Comparison of ENCODE assay signal across 8 mouse cellular contexts in genomic region chr10:125786880-125787337, GRCm38 (mm10).
DNase-seq lines count a peak whose midpoint lies in the region; ATAC-seq and TF ChIP-seq lines count a peak whose summit lies in the region.

No protein-coding gene starts in this region.

- H3K27ac ChIP-seq in heart, embryonic 15.5 days: peak overlapping the region; percentile 37; the same call in 1 of the 2 replicates
- no peak overlapping the region for H3K27ac ChIP-seq in heart, adult 2 months
- H3K27ac ChIP-seq in cortical plate, adult 2 months (ENCODE audit: insufficient read depth, low read length): no peak overlapping the region
- no peak overlapping the region for H3K27ac ChIP-seq in forebrain, embryonic 16.5 days (ENCODE audit: low read length)
- H3K27ac ChIP-seq in liver, embryonic 13.5 days: no peak overlapping the region
- peak overlapping the region; percentile 79 for H3K27ac ChIP-seq in stomach, postnatal 0 days (replicated peaks)

- DNase-seq in heart, adult 2 months: no peak
- no peak for DNase-seq in liver, embryonic 13.5 days
- peak; percentile 42 for DNase-seq in stomach, postnatal 0 days (ENCODE audit: low spot score)
- no peak for DNase-seq in c-Kit-positive CD71-positive TER-119-positive erythroid progenitor cells, embryonic 14.5 days (ENCODE audit: low spot score)
- DNase-seq in spleen, postnatal 14 days (ENCODE audit: low spot score in 2 of 2): no peak

- peaks cover 25% of the 10 kb centered on the region for H3K4me1 ChIP-seq in heart, embryonic 15.5 days (replicated peaks)
- peaks cover 4% of the 10 kb centered on the region for H3K4me1 ChIP-seq in heart, adult 2 months (ENCODE audit: control insufficient read depth, insufficient read depth, low read length)
- H3K4me1 ChIP-seq in cortical plate, adult 2 months (ENCODE audit: control insufficient read depth, insufficient read depth, low read length): peaks cover 1% of the 10 kb centered on the region; the same call in 1 of the 2 replicates
- peaks cover 27% of the 10 kb centered on the region for H3K4me1 ChIP-seq in forebrain, embryonic 16.5 days (replicated peaks; ENCODE audit: control insufficient read depth, insufficient read depth, low read length)
- peaks cover 17% of the 10 kb centered on the region for H3K4me1 ChIP-seq in liver, embryonic 13.5 days (replicated peaks)
- H3K4me1 ChIP-seq in stomach, postnatal 0 days (replicated peaks; ENCODE audit: control insufficient read depth, insufficient read depth): peaks cover 8% of the 10 kb centered on the region; the same call in 1 of the 2 replicates

- TF ChIP-seq CTCF in heart, adult 2 months (IDR thresholded peaks at IDR 0.05): no peak
- no peak for TF ChIP-seq CTCF in cortical plate, adult 2 months (IDR thresholded peaks at IDR 0.05; ENCODE audit: extremely low read depth, insufficient read depth, low read length)
- no peak for TF ChIP-seq CTCF in stomach, postnatal 0 days (IDR thresholded peaks at IDR 0.05; ENCODE audit: low read depth)

- TF ChIP-seq POLR2A in heart, adult 2 months (IDR thresholded peaks at IDR 0.05; ENCODE audit: insufficient read depth, low read depth, low read length): no peak
- no peak for TF ChIP-seq POLR2A in cortical plate, adult 2 months (IDR thresholded peaks at IDR 0.05; ENCODE audit: extremely low read depth, insufficient read depth, low read length)

- 0 out of 2 replicates have a peak, but pooled peaks cover 4% of the 10 kb centered on the region for H3K27me3 ChIP-seq in heart, embryonic 15.5 days
- no peaks in the 10 kb centered on the region; the same call in 1 of the 2 replicates for H3K27me3 ChIP-seq in heart, adult 2 months (ENCODE audit: control insufficient read depth, insufficient read depth, low read length)
- H3K27me3 ChIP-seq in forebrain, embryonic 16.5 days (replicated peaks; ENCODE audit: control insufficient read depth, insufficient read depth, low read length): no peaks in the 10 kb centered on the region
- H3K27me3 ChIP-seq in liver, embryonic 13.5 days: no peaks in the 10 kb centered on the region
- H3K27me3 ChIP-seq in stomach, postnatal 0 days (ENCODE audit: control insufficient read depth, insufficient read depth, low read length): no peaks in the 10 kb centered on the region

- no peaks in the 10 kb centered on the region for H3K9me3 ChIP-seq in heart, embryonic 15.5 days (replicated peaks)
- no peaks in the 10 kb centered on the region for H3K9me3 ChIP-seq in forebrain, embryonic 16.5 days (ENCODE audit: control insufficient read depth, low read length)
- H3K9me3 ChIP-seq in liver, embryonic 13.5 days (replicated peaks): no peaks in the 10 kb centered on the region
- H3K9me3 ChIP-seq in stomach, postnatal 0 days (ENCODE audit: control insufficient read depth, low read length): no peaks in the 10 kb centered on the region

- intact Hi-C loops in heart, adult 2 months (cut with DNase I): loop anchor here (5.0 to 10.0 kb wide), 2 partner anchors 210 to 548 kb away; no protein-coding TSS in a partner anchor

- peak overlapping the region; percentile 43 for H3K4me3 ChIP-seq in heart, embryonic 15.5 days
- no peak overlapping the region for H3K4me3 ChIP-seq in heart, adult 2 months
- peak overlapping the region; percentile 17; the same call in 1 of the 2 replicates for H3K4me3 ChIP-seq in cortical plate, adult 2 months (ENCODE audit: insufficient read depth, low read length)
- peak overlapping the region; percentile 38 for H3K4me3 ChIP-seq in forebrain, embryonic 16.5 days (replicated peaks; ENCODE audit: low read length)
- peak overlapping the region; percentile 18; the same call in 1 of the 2 replicates for H3K4me3 ChIP-seq in liver, embryonic 13.5 days (replicated peaks)
- peak overlapping the region; percentile 37 for H3K4me3 ChIP-seq in stomach, postnatal 0 days (ENCODE audit: low read depth, low read length)

- 4% methylated on average over 17 of the region's 17 CpGs for WGBS in heart, embryonic 15.5 days
- WGBS in heart, adult 2 months: 9% methylated on average over 17 of the region's 17 CpGs
- WGBS in forebrain, embryonic 16.5 days: 2% methylated on average over 17 of the region's 17 CpGs
- 10% methylated on average over 17 of the region's 17 CpGs for WGBS in liver, embryonic 13.5 days (ENCODE audit: insufficient replicate concordance)
- 6% methylated on average over 17 of the region's 17 CpGs for WGBS in stomach, postnatal 0 days

- no peak for TF ChIP-seq EP300 in heart, adult 2 months (IDR thresholded peaks at IDR 0.05; ENCODE audit: insufficient read depth, low read depth, low read length)
- no peak for TF ChIP-seq EP300 in stomach, postnatal 0 days (optimal IDR thresholded peaks at IDR 0.05)

- H3K36me3 ChIP-seq in heart, embryonic 15.5 days: no peaks in the 10 kb centered on the region
- H3K36me3 ChIP-seq in heart, adult 2 months (ENCODE audit: control insufficient read depth, insufficient read depth, low read length): no peaks in the 10 kb centered on the region
- H3K36me3 ChIP-seq in forebrain, embryonic 16.5 days (ENCODE audit: control insufficient read depth, insufficient read depth): no peaks in the 10 kb centered on the region
- no peaks in the 10 kb centered on the region for H3K36me3 ChIP-seq in liver, embryonic 13.5 days
- no peaks in the 10 kb centered on the region for H3K36me3 ChIP-seq in stomach, postnatal 0 days (ENCODE audit: control insufficient read depth, insufficient read depth, low read length)

- 0 out of 2 replicates have a peak overlapping the region, but pooled peaks have one; percentile 6 for H3K9ac ChIP-seq in heart, embryonic 15.5 days
- no peak overlapping the region for H3K9ac ChIP-seq in heart, adult 2 months (ENCODE audit: low read depth, low read length)
- peak overlapping the region; percentile 43 for H3K9ac ChIP-seq in forebrain, embryonic 16.5 days (replicated peaks; ENCODE audit: low read depth, low read length)
- H3K9ac ChIP-seq in liver, embryonic 13.5 days: no peak overlapping the region
- peak overlapping the region; percentile 50 for H3K9ac ChIP-seq in stomach, postnatal 0 days (ENCODE audit: low read length)

- peak overlapping the region; percentile 82 for H3K4me2 ChIP-seq in heart, embryonic 15.5 days
- H3K4me2 ChIP-seq in forebrain, embryonic 16.5 days (ENCODE audit: low read length): peak overlapping the region; percentile 66
- peak overlapping the region; percentile 52 for H3K4me2 ChIP-seq in liver, embryonic 13.5 days
- peak overlapping the region; percentile 68 for H3K4me2 ChIP-seq in stomach, postnatal 0 days (replicated peaks; ENCODE audit: low read depth)

- peak; percentile 50; the same call in 1 of the 2 replicates for ATAC-seq in heart, embryonic 15.5 days (replicated peaks; ENCODE audit: insufficient number of reproducible peaks, insufficient read depth, low FRiP score, low read depth)
- ATAC-seq in forebrain, embryonic 16.5 days: peak; percentile 70
- no peak for ATAC-seq in liver, embryonic 13.5 days (ENCODE audit: low read depth)
- ATAC-seq in stomach, postnatal 0 days (ENCODE audit: low FRiP score, low TSS enrichment): no peak

- no peaks in the 10 kb centered on the region for H3K79me2 ChIP-seq in heart, adult 2 months (replicated peaks; ENCODE audit: control insufficient read depth, insufficient read depth, low read length)

Comparison
In these comparisons a context has a peak if more than half of its experiments do, and no peak if none do; other contexts are left out.
1. H3K27ac ChIP-seq: peak in heart, embryonic 15.5 days (single experiment) and stomach, postnatal 0 days (single experiment); none in heart, adult 2 months (single experiment), cortical plate, adult 2 months (single experiment), forebrain, embryonic 16.5 days (single experiment) and liver, embryonic 13.5 days (single experiment).
2. H3K9ac ChIP-seq: peak in heart, embryonic 15.5 days (single experiment), forebrain, embryonic 16.5 days (single experiment) and stomach, postnatal 0 days (single experiment); none in heart, adult 2 months (single experiment) and liver, embryonic 13.5 days (single experiment).
3. ATAC-seq: peak in heart, embryonic 15.5 days (single experiment) and forebrain, embryonic 16.5 days (single experiment); none in liver, embryonic 13.5 days (single experiment) and stomach, postnatal 0 days (single experiment).
4. Peak in every context shown above with its lines, with median percentiles within 50 percentile points of each other: H3K4me2 ChIP-seq.